Mouse (Mus musculus) right cerebral cortex, postnatal 25 days (tissue): ENCODE measurements around the gene Olfr711.
"Not testable (repeated sequence)": the region's sequence is repeated elsewhere in the genome, so short reads cannot be mapped to it uniquely, and the experiment has no call there.

Experiments used
- DNase-seq: peaks from one replicate; pipeline ENCODE4 v3.0.0; 2022

Olfr711 gene

DNA sequence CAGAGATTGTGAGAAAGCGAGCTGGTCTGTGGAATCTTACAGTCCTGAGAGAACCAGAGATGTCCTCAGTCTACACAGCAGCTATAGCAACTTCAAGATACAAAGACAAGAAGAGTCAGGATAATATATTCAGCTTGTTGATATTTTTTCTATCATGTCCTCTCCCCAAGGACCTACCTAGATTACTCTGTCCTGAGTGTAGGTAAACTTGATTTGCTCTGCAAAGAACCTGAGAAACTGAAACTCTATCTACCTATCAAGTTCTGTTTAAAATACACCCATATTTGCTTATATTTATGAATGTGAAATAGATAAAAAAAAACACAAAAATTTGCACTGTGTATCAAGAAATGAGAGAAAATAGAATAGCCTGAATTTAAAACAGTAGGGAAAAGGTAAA is at the start of gene Olfr711:
Gene Olfr711, minus strand, starts transcription at position 101 of the 400 bp plus-strand sequence.
- no peak for DNase-seq

DNA sequence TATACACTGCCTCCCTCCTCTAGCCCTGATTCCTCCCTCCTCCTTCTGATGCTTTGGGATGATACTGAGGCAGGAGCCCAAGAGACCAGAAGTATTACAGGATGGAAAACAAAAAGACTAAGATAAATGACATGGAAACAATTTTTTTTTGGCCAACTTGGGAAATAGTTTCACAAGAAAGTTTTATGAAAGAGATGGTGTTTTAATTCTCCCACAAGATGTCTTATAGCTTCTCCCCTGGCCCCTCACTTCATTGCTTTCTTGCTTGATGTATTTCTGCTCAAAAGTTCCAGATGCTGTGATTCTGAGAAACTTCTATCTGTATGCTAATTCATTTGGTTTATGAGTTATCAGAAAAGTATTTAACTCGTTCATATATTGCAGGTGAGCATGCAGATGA is 30.7 kb upstream of the Olfr711 start, which contains the start of gene Olfr2:
Gene Olfr2, minus strand, starts transcription at position 101 of the 400 bp plus-strand sequence.
- no peak for DNase-seq

DNA sequence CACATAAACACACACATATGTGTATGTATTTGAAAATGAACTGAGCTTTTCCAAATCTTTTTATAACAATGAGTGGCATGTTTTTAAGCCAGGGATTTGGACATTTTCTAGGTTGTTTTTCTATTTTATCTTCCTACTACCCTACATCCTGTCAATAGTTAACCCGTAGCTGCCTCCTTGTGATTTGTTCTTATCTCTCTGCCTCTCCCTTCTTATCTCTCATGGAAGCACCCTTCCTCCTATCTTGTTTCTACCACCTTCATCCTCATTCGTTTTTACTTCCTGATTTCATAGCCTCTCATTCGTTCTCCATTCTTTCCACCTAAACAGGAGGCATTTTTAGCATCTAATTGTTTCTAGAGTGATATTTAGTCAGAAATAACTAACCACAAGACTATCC is 28.9 kb upstream of the Olfr711 start:
- no peak for DNase-seq

DNA sequence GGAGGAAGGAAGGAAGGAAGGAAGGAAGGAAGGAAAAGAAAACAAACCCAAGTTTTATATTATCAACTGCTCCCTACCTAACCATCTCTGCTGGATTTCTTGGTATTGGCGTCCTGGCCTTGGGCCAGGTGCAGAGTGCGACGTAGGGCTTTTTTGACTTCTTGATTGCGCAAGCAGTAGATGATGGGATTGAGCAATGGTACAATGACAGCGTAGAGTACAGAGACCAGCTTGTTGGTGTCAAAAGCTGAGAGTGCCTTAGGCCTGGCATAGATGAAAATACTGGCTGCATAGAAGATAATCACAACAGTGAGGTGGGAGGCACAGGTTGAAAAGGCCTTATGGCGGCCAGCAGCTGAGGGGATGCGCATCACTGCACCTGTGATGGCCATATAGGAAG is 25.5 kb upstream of the Olfr711 start:
- no peak for DNase-seq

DNA sequence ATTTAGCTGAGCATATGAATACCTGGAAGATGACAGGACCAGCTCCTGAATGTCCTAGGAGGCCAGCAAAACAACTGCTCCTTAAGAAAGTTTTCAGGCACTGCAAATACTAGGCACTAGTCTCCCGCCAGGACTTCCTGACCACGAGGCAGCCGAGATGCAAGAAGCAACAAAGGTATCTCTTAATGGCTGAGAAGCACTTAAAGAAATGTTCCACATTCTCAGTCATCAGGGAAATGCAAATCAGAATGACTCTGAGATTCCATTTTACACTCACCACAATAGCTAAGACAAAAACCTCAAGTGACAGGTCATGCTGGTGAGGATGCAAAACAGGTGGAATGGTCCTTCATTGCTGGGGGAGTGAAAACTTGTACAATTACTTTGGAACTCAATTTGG is 10.0 kb upstream of the Olfr711 start:
- DNase-seq: no peak

DNA sequence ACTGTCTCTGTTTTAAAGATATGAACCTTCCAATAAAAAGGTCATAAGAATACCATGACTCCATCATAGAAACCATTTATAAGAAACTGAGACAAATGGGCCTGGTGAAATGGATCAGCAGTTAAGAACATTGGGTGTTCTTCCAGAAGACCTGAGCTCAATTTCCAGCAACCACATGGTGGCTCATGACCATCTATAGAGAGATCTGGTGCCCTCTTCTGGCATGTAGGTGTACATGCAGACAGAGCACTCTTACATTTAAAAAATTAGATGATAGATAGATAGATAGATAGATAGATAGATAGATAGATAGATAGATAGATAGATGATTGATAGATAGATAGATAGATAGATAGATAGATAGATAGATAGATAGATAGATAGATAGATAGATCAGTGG is 7.8 kb downstream of the Olfr711 start:
- DNase-seq: not testable (repeated sequence)

DNA sequence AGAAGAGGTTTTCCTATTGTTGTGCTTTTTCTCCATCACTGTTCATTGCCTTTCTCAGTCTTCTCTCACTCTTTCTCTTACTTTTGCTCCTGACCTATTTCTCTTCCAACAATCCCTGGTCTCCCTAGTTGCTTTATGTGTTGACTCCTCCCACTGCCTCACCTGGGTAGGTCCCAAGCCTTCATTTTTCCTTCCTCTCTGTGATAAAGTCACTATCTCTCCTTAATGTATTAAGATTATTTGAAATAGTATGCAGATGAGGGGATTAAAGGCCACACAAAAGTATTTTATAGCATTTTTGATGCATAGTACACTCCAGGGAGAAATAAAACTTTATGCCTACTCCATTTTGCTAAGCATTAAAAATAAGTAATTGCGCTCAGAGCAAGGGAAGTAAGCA is 11.4 kb downstream of the Olfr711 start, which contains the start of gene Olfr6:
Gene Olfr6, minus strand, starts transcription at position 101 of the 400 bp plus-strand sequence.
- no peak for DNase-seq

DNA sequence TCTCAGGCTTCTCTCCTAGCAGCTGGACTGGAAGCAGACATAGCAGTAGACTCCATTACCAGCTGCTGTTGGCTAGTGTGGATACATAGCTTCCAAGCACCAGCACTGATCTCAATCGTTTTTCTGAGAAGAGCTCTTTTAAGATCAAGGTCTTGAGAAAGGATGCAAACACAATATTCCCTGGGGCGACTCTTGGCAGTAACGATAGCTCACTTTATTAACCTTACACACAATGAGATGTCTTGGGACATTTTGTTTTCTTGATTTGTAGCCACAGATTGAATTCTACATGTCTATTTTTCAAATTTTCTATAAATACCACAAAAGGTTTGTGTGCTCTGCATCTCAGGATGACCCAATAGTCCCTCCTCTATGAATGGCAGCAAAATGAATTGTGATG is 27.0 kb downstream of the Olfr711 start, which contains the start of gene Olfr710:
Gene Olfr710, minus strand, starts transcription at position 101 of the 400 bp plus-strand sequence.
- DNase-seq: no peak

DNA sequence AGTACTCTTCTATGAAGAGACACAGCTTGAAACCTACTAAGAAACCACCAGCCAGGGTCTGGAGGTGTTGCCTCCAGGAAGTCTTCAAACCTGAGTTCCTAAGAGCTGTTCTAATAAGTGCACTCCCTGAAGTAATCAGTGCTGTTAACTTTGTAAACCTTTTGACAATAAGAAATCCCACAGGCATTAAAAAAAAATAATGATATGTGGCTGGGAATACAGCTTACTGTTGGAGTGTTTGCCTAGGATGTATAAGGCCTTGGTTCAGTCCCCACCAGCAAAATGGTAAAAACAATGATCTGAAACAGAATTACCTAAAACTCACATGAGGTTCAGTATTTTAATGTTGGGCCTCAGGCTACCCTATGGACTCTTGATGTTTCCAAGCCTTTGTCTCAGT is 43.1 kb downstream of the Olfr711 start, which contains the start of gene Olfr709-ps1:
Gene Olfr709-ps1, minus strand, starts transcription at position 101 of the 400 bp plus-strand sequence.
- DNase-seq: no peak

DNA sequence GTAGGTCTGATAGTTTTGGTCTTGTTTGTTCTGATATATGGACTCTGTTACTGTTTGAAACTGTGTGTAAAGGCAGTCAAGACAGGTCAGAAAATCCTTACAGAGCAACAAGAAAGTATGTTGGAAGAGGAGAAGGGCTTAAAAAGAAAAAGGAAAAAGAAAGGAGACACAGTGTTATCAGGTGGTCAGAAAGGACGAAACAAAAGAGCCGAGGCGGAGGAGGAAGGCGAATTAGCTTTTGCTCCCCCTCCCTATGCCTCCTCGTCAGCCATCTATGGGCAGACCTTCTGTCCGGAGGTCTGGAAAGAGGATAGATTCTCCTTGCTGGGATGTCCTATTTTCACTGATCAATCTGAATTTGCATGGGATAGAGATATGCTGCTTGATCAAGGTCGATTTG is 54.3 kb downstream of the Olfr711 start:
- DNase-seq: not testable (repeated sequence)
